Mouse (Mus musculus) myocyte (in vitro differentiated cells): ENCODE data around the gene Pitpnb.

ENCODE experiments used
- E2F4 ChIP-seq: IDR thresholded peaks from one replicate; pipeline ENCODE4 v1.6.1; 2011; ENCODE audit warnings: mild to moderate bottlenecking, control low read depth, moderate library complexity; ENCODE audit not compliant: insufficient read depth
- MYOD1 ChIP-seq, 3 experiments: IDR thresholded peaks; one replicate each; pipeline ENCODE4 v1.6.1; 2011; ENCODE audit warnings: control low read depth in 2 of 3, low read depth in 2 of 3, mild to moderate bottlenecking in 2 of 3, moderate library complexity in 1 of 3; ENCODE audit not compliant: insufficient read length in 2 of 3, control insufficient read depth in 1 of 3
- POLR2A ChIP-seq: IDR thresholded peaks from one replicate; pipeline ENCODE4 v1.6.1; 2011; ENCODE audit warnings: low read depth, mild to moderate bottlenecking, control low read depth, moderate library complexity; ENCODE audit not compliant: insufficient read length

- no peak for TF ChIP-seq E2F4
- TF ChIP-seq POLR2A, result no peak
- no peak for TF ChIP-seq MYOD1 (IDR thresholded peaks at IDR 0.05; ENCODE audit: control insufficient read depth in 1 of 3, insufficient read length in 2 of 3, low read depth in 2 of 3)
Observed at GRCm38 (mm10) chr5:111367937-111368517, 37.5 kb downstream of the Pitpnb start.
